Mouse (Mus musculus): ENCODE data around the gene Rad23b. TPM values are rescaled to one million over a fixed set of nuclear protein-coding genes. Genes with fewer than 3 reads are reported as not detected.

Gene Rad23b
- polyA plus RNA-seq (2012; rRNA removed): 173 and 216 TPM in 2 replicates

DNA sequence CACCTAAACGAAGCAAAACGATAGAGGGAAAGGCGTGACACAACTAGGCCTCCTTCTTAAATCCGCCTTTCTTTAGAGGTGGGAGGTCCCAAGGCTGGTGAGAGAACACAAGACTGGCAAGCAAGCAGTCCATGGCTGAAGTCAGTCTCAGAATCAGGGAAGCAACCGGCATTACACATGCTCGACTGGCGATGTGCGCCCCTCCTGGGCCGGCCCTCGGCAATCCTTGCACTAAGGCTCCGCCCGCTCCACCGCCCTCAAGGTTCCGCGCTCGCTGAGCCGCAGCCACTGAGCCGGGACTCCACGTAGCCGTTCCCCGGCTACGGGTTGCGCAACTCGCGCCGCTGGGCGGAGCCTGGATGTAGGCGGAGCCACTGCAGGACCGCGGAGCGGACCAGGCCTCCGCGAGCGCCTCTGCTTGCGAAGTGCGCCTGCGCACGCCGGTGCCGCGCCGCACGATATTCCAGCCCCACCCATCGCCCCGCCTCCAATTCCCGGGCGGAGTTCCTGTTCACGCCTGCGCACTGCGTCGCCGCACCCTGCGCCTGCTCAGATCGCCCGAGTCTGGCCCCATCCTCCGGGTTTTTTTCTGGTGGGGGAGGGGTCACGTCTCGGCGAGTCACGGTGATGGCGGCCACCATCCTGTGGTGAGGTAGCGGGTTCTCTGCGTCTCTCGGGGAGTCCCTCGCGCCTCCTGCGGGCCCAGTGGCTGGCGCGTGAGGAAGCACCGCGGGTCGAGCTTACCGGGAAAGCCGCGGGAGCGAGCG lies at the start of gene Rad23b:
Rad23b (plus strand) TSS at position 592 of the 767 bp plus-strand sequence.

Other genes starting within 250 kb of the Rad23b start
- 3.1 and 6.5 TPM in 2 replicates for gene Klf4, start 182.4 kb downstream of the Rad23b start, polyA plus RNA-seq (2012; rRNA removed)